Mouse (Mus musculus): Measurements from ENCODE around the gene Stam2. TPM values are rescaled to one million over a fixed set of nuclear protein-coding genes. Genes with fewer than 3 reads are reported as not detected.

Gene Stam2
- polyA plus RNA-seq, 1 experiment from 2014 or later, result 30.1 TPM

DNA sequence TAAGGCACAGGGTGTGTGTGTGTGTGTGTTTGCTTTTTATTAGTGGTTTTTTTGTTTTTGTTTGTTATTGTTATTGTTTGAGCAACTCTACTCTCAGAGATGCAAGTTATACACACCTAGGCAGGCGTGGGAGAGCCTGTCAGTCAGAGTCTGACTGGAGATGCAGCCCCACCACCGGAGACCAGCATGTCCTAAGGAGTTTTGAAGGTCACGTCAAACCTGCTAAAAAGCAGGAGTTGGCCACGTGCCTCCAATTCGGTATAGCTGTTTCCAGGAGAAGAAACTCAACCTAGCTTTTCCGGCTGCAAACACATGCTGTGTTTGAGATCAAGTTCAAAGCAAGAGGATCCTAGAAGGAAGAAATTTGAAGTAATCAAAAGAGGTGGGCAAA, 65.2 kb downstream of the Stam2 start:
- peaks cover 14% of the 10 kb centered on the region for H3K4me1 ChIP-seq
- H3K4me3 ChIP-seq, result peak overlapping the region; percentile 70
- peaks cover 31% of the 10 kb centered on the region for H3K27me3 ChIP-seq
- 1% methylated on average over 6 of the region's 6 CpGs for WGBS
- peak overlapping the region; percentile 96 for H3K4me2 ChIP-seq
- no peaks in the 10 kb centered on the region for H3K36me3 ChIP-seq
- no peak for ATAC-seq (ENCODE audit: insufficient number of reproducible peaks, insufficient read depth, low FRiP score, low TSS enrichment, low read depth)
- no peaks in the 10 kb centered on the region for H3K9me3 ChIP-seq
- no peak overlapping the region for H3K9ac ChIP-seq
- no peak overlapping the region for H3K27ac ChIP-seq

- Histone ChIP-seq H3K36me3 (no peaks in the 10 kb centered on the region), H3K9ac (peak within 1 kb of the TSS; percentile 79), H3K9me3 (no peaks in the 10 kb centered on the region), H3K4me3 (peak within 1 kb of the TSS; percentile 70), H3K27me3 (peaks cover 31% of the 10 kb centered on the region), H3K27ac (no peak within 1 kb of the TSS), H3K4me1 (peaks cover 14% of the 10 kb centered on the region), H3K4me2 (peak within 1 kb of the TSS; percentile 96)
- under 1% methylated on average over 68 of the region's 77 CpGs for WGBS
- ATAC-seq (ENCODE audit: insufficient number of reproducible peaks, insufficient read depth, low FRiP score, low TSS enrichment, low read depth), result peak; percentile 79
Measured at GRCm38 (mm10) chr2:52676023-52676912, 65.8 kb downstream of the Stam2 start, which contains the start of gene Cacnb4. TSS of gene Cacnb4 (minus strand) at chr2:52676831.

GRCm38 (mm10) chr2:52675278-52675987, 66.6 kb downstream of the Stam2 start:
- peak; percentile 61 for ATAC-seq (ENCODE audit: insufficient number of reproducible peaks, insufficient read depth, low FRiP score, low TSS enrichment, low read depth)
- H3K4me2 ChIP-seq, result peak overlapping the region; percentile 96
- peak overlapping the region; percentile 79 for H3K9ac ChIP-seq
- no peak overlapping the region for H3K27ac ChIP-seq
- H3K4me1 ChIP-seq, result peaks cover 14% of the 10 kb centered on the region
- WGBS, result under 1% methylated on average over 39 of the region's 42 CpGs
- H3K36me3 ChIP-seq, result no peaks in the 10 kb centered on the region
- H3K9me3 ChIP-seq, result no peaks in the 10 kb centered on the region
- H3K27me3 ChIP-seq, result peaks cover 31% of the 10 kb centered on the region
- H3K4me3 ChIP-seq, result peak overlapping the region; percentile 70

DNA sequence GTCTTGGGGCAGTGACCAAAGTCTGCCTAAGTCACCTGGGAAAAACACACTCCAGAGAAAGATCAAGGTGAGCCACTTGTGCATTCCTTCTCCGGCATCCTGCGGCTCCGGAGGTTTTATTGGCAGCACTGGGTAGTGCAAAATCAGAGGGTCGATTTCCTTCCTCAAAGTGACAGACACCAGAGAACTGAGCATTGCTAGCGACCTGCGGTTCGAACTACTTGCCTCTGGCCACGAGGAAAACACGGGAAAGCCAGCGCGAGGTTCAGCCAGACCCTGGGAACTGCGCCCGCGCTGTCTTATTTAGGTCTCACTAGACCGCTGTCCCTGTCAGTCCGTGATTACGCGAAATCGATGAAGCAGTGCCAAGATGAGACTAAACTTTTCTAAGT, 67.2 kb downstream of the Stam2 start:
- H3K4me3 ChIP-seq, result peak overlapping the region; percentile 70
- H3K9me3 ChIP-seq, result no peaks in the 10 kb centered on the region
- H3K9ac ChIP-seq, result peak overlapping the region; percentile 79; the same call in 1 of the 2 replicates
- no peak overlapping the region for H3K27ac ChIP-seq
- no peaks in the 10 kb centered on the region for H3K36me3 ChIP-seq
- H3K4me2 ChIP-seq, result peak overlapping the region; percentile 96
- under 1% methylated on average over 19 of the region's 19 CpGs for WGBS
- H3K4me1 ChIP-seq, result peaks cover 14% of the 10 kb centered on the region
- ATAC-seq (ENCODE audit: insufficient number of reproducible peaks, insufficient read depth, low FRiP score, low TSS enrichment, low read depth), result no peak
- peaks cover 31% of the 10 kb centered on the region for H3K27me3 ChIP-seq

DNA sequence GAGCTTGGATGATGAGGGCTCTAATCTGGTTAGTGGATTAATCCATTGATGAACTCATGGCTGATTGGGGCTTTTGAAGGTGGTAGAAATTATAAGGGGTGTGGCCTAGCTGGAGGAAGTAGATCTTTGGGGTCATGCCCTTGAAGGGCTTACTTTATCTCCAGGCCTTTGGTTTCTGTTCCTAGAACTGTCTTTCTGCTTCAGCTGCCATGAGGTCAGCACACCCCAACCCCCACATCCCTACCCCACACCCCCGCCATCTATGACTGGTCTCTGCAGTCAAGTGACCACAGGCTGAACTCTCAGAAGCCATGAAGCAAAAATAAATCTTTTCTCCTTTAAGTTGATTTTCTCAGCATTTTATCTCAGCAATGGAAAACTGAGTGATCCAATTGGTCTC, 68.9 kb downstream of the Stam2 start:
- Histone ChIP-seq H3K4me3 (no peak overlapping the region), H3K4me2 (no peak overlapping the region), H3K9ac (no peak overlapping the region), H3K27ac (no peak overlapping the region), H3K36me3 (no peaks in the 10 kb centered on the region), H3K27me3 (peaks cover 27% of the 10 kb centered on the region), H3K4me1 (peaks cover 14% of the 10 kb centered on the region), H3K9me3 (no peaks in the 10 kb centered on the region)
- ATAC-seq (ENCODE audit: insufficient number of reproducible peaks, insufficient read depth, low FRiP score, low TSS enrichment, low read depth), result no peak
- WGBS, result 72% methylated on average over 1 of the region's 1 CpGs

DNA sequence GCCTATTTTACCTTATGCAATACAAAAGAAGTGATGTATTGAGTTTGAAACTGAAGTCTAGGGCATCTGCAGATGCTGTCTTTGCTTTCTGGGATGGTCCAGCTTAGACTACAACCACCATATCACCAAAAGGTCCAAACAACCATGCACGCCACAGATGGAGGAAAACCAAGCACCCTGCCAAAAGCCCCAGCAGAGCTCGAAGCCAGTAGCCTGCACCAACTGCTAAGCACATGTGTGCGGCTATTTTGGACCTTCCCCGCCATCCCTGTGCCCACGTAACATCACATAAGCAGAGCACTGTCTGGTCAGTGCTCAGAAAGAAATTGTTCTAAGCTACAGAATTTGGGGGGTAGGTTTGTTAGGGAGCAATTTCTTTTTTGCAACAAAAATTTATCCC, 71.3 kb downstream of the Stam2 start:
- Histone ChIP-seq H3K9ac (no peak overlapping the region), H3K4me1 (peaks cover 9% of the 10 kb centered on the region), H3K27ac (no peak overlapping the region), H3K4me3 (no peak overlapping the region), H3K9me3 (no peaks in the 10 kb centered on the region), H3K27me3 (peaks cover 20% of the 10 kb centered on the region), H3K4me2 (no peak overlapping the region), H3K36me3 (no peaks in the 10 kb centered on the region)
- no peak for ATAC-seq (ENCODE audit: insufficient number of reproducible peaks, insufficient read depth, low FRiP score, low TSS enrichment, low read depth)
- WGBS, result 89% methylated on average over 5 of the region's 5 CpGs

DNA sequence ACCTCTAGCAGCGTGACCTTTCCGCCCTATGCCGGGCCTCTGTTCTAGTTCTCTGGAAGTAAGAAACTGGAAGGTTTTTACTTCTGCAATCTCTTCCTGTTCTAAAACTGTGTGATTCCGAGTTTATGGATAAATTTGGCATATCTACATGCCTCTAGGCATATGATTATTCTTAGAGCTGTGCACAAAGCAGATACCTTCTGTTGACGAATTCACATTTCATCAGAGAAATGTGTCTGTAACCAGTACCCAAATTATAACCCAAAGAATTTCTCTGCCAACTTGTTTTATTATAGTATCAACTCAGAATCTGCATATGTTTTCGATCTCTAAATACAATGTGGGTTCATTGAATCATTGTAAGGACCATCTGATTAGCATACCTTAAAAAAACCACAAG, 73.6 kb downstream of the Stam2 start:
- no peak for ATAC-seq (ENCODE audit: insufficient number of reproducible peaks, insufficient read depth, low FRiP score, low TSS enrichment, low read depth)
- peaks cover 4% of the 10 kb centered on the region; the same call in 1 of the 2 replicates for H3K27me3 ChIP-seq
- no peaks in the 10 kb centered on the region for H3K4me1 ChIP-seq
- no peak overlapping the region for H3K27ac ChIP-seq
- H3K4me2 ChIP-seq, result no peak overlapping the region
- H3K9ac ChIP-seq, result no peak overlapping the region
- no peak overlapping the region for H3K4me3 ChIP-seq
- no peaks in the 10 kb centered on the region for H3K9me3 ChIP-seq
- 73% methylated on average over 6 of the region's 6 CpGs for WGBS
- H3K36me3 ChIP-seq, result no peaks in the 10 kb centered on the region

DNA sequence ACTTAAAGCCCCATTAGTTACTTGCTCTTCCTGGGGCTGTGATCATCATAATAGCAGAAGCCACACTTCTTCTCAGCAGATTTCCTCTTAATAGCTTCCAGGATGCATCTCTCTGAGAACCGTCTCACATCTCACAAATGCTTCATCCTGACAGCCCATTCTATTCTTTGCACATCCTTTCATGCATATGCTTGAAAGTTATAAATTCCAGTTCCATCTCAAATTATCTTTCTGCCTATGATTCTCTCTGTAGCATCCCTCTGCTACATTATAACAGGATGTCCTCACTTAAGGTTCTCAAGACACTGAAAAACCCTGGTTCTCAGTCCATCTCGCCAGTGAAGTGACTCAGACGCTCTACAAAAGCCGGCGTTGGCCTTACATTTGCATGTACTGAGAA, 85.4 kb downstream of the Stam2 start:
- Histone ChIP-seq H3K9me3 (no peaks in the 10 kb centered on the region), H3K4me1 (no peaks in the 10 kb centered on the region), H3K27me3 (peaks cover 6% of the 10 kb centered on the region), H3K4me2 (no peak overlapping the region), H3K4me3 (no peak overlapping the region), H3K9ac (no peak overlapping the region), H3K36me3 (no peaks in the 10 kb centered on the region), H3K27ac (no peak overlapping the region)
- WGBS, result 86% methylated on average over 5 of the region's 5 CpGs
- no peak for ATAC-seq (ENCODE audit: insufficient number of reproducible peaks, insufficient read depth, low FRiP score, low TSS enrichment, low read depth)

- H3K27ac ChIP-seq, result no peak overlapping the region
- no peaks in the 10 kb centered on the region for H3K27me3 ChIP-seq
- no peak overlapping the region for H3K9ac ChIP-seq
- H3K4me3 ChIP-seq, result no peak overlapping the region
- no peaks in the 10 kb centered on the region for H3K9me3 ChIP-seq
- no peaks in the 10 kb centered on the region for H3K36me3 ChIP-seq
- H3K4me1 ChIP-seq, result no peaks in the 10 kb centered on the region
- 68% methylated on average over 4 of the region's 4 CpGs for WGBS
- no peak overlapping the region for H3K4me2 ChIP-seq
- ATAC-seq (ENCODE audit: insufficient number of reproducible peaks, insufficient read depth, low FRiP score, low TSS enrichment, low read depth), result no peak
Measured at GRCm38 (mm10) chr2:52654541-52654940, 87.5 kb downstream of the Stam2 start.

DNA sequence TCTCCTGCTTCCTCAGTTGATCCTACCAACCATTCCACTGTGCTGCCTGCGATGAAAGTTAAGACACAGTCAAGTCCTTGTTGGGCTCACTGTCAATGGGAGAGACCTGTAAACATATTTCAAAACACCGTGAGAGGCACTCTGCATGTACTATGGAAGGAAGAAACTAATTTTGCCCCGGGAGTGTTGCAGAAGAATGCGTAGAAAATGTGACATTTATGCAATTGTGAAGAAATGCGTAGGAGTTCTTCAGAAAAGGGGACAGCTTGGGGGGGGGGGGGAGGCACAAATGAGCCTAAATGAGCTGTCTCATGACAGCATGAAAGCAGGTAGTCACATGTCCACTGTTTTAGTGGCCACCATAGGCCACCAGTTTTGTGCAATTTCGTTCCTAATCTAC, 90.5 kb downstream of the Stam2 start:
- no peaks in the 10 kb centered on the region for H3K9me3 ChIP-seq
- no peaks in the 10 kb centered on the region; the same call in 1 of the 2 replicates for H3K4me1 ChIP-seq
- no peaks in the 10 kb centered on the region for H3K36me3 ChIP-seq
- H3K27me3 ChIP-seq, result no peaks in the 10 kb centered on the region
- ATAC-seq (ENCODE audit: insufficient number of reproducible peaks, insufficient read depth, low FRiP score, low TSS enrichment, low read depth), result no peak
- H3K4me2 ChIP-seq, result no peak overlapping the region
- H3K9ac ChIP-seq, result no peak overlapping the region
- no peak overlapping the region for H3K4me3 ChIP-seq
- H3K27ac ChIP-seq, result no peak overlapping the region
- WGBS, result 67% methylated on average over 6 of the region's 6 CpGs

DNA sequence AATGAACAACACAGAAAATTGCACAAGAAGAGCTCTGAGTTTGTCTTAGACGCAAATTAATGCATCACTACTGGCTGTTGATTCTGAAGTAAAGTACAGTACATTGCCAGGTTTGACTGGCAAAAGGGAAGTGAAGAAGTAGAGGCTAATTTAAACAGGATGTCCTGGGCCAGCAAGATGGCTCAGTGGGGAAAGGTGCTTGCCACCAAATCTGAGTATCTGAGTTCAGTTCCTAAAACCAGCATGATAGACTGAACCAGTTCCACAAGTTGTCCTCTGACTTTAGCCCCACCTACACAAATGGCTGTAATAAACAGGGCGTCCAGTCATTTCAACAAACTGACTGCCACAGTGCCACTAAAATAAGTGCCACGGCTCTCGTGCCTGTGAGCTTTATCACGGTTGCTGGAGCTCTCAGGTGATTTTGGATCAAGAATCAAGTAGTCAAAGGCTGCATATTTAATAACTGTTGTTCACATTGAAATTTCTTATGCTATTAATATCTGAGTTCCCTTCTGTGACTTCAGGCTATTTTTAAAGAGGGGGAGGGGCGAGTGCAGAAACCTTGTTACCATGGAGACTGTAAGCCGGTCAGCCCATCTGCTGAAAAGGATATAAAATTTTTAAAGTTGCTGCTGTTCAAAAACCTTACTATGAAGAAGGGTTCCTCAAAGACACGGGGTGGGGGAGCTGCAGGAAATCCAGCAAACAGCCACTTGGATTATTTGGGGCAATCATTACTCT, 94.7 kb downstream of the Stam2 start:
- Histone ChIP-seq H3K4me2 (no peak overlapping the region), H3K9ac (no peak overlapping the region), H3K9me3 (no peaks in the 10 kb centered on the region), H3K36me3 (no peaks in the 10 kb centered on the region), H3K27ac (no peak overlapping the region), H3K4me3 (no peak overlapping the region), H3K27me3 (no peaks in the 10 kb centered on the region), H3K4me1 (no peaks in the 10 kb centered on the region; the same call in 1 of the 2 replicates)
- no peak for ATAC-seq (ENCODE audit: insufficient number of reproducible peaks, insufficient read depth, low FRiP score, low TSS enrichment, low read depth)
- 70% methylated on average over 8 of the region's 8 CpGs for WGBS
